Comparison of ENCODE assay signal across 22 mouse cellular contexts in the genomic region with DNA sequence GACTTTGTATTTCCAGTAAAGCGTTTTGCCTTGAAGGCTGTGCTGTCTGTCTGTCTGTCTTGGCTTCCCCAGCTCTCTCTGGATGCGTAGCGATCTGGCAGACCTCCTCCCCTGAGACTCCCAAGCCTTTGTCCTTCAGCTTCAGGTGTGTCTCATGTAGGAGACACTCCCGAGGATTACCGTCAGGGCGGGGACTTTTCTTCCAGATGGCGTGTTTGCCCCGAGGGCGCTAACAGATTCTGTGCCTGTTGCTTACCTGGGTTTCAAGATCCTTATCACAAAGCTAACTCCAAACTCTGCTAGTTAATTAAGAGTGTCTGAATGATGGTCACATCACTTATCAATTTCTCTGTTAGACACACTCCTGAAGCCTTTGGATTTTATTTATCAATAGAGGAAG. TPM values are rescaled to one million over a fixed set of nuclear protein-coding genes. Genes with fewer than 3 reads are reported as not detected.
DNase-seq lines count a peak whose midpoint lies in the region; ATAC-seq and TF ChIP-seq lines count a peak whose summit lies in the region.
"Had no signal": no experiment of that assay in that cellular context is flagged by ENCODE, and none has a peak within 500 bp of the region (broad histone marks: within the 10 kb centered on the region; RNA-seq: fewer than 3 reads in every experiment).

No protein-coding gene starts in this region.

- no peak overlapping the region for H3K4me3 ChIP-seq in ES-Bruce4 (ENCODE audit: low read depth, low read length)
- H3K4me3 ChIP-seq in embryonic facial prominence, embryonic 10.5 days, result no peak overlapping the region
- H3K4me3 ChIP-seq: embryonic facial prominence, embryonic 13.5 days; forebrain, embryonic 10.5 days; forebrain, embryonic 13.5 days; hindbrain, embryonic 12.5 days; hindbrain, embryonic 15.5 days had no signal

- peak; percentile 52 for DNase-seq in R1 (ENCODE audit: low read depth, low spot score)
- peak; percentile 22 for DNase-seq in embryonic facial prominence, embryonic 10.5 days (ENCODE audit: low spot score)
- no peak for DNase-seq in adrenal gland, adult 2 months
- DNase-seq in spleen, adult 18-20 months, result no peak
- DNase-seq: adrenal gland, postnatal 10 days; adrenal gland, postnatal 36 days; cerebellum, adult 18-20 months; cerebellum, adult 9-10 months; cerebellum, postnatal 14 days; gastrocnemius, postnatal 10 days; gastrocnemius, postnatal 36 days; heart, adult 11 months had no signal

- TF ChIP-seq CTCF in ES-Bruce4 (IDR thresholded peaks at IDR 0.05; ENCODE audit: low read depth, low read length), result no peak

- TF ChIP-seq POLR2A in ES-Bruce4 (IDR thresholded peaks at IDR 0.05; ENCODE audit: insufficient read depth, low read length), result no peak

- 78% methylated on average over 9 of the region's 9 CpGs for WGBS in embryonic facial prominence, embryonic 10.5 days

- no peaks in the 10 kb centered on the region for H3K9me3 ChIP-seq in ES-Bruce4 (replicated peaks; ENCODE audit: control insufficient read depth, insufficient read depth, low read length, poor library complexity, severe bottlenecking)
- H3K9me3 ChIP-seq in embryonic facial prominence, embryonic 10.5 days, result no peaks in the 10 kb centered on the region
- H3K9me3 ChIP-seq: embryonic facial prominence, embryonic 13.5 days; forebrain, embryonic 10.5 days; forebrain, embryonic 13.5 days; hindbrain, embryonic 12.5 days; hindbrain, embryonic 15.5 days had no signal

- H3K36me3 ChIP-seq in ES-Bruce4 (ENCODE audit: control insufficient read depth, insufficient read depth, low read length, poor library complexity, severe bottlenecking), result no peaks in the 10 kb centered on the region
- no peaks in the 10 kb centered on the region for H3K36me3 ChIP-seq in embryonic facial prominence, embryonic 10.5 days (replicated peaks)
- H3K36me3 ChIP-seq: embryonic facial prominence, embryonic 13.5 days; forebrain, embryonic 10.5 days; hindbrain, embryonic 12.5 days; hindbrain, embryonic 15.5 days had no signal

- no peak overlapping the region for H3K27ac ChIP-seq in ES-Bruce4 (ENCODE audit: insufficient read depth, low read length)
- H3K27ac ChIP-seq in embryonic facial prominence, embryonic 10.5 days (replicated peaks), result no peak overlapping the region
- H3K27ac ChIP-seq: embryonic facial prominence, embryonic 13.5 days; forebrain, embryonic 10.5 days; forebrain, embryonic 13.5 days; hindbrain, embryonic 12.5 days; hindbrain, embryonic 15.5 days had no signal

- H3K4me1 ChIP-seq in ES-Bruce4 (ENCODE audit: control insufficient read depth, insufficient read depth, low read length), result peaks cover 10% of the 10 kb centered on the region
- peaks cover 9% of the 10 kb centered on the region for H3K4me1 ChIP-seq in embryonic facial prominence, embryonic 10.5 days
- H3K4me1 ChIP-seq: forebrain, embryonic 13.5 days; hindbrain, embryonic 12.5 days; hindbrain, embryonic 15.5 days had no signal

- no peak overlapping the region for H3K9ac ChIP-seq in ES-Bruce4 (ENCODE audit: low read depth, poor library complexity, severe bottlenecking)
- H3K9ac ChIP-seq: embryonic facial prominence, embryonic 13.5 days; forebrain, embryonic 13.5 days; hindbrain, embryonic 12.5 days; hindbrain, embryonic 15.5 days had no signal

- no peaks in the 10 kb centered on the region for H3K27me3 ChIP-seq in ES-Bruce4 (ENCODE audit: control insufficient read depth, insufficient read depth, low read length, poor library complexity, severe bottlenecking)
- peaks cover 4% of the 10 kb centered on the region; the same call in 1 of the 2 replicates for H3K27me3 ChIP-seq in embryonic facial prominence, embryonic 10.5 days (replicated peaks; ENCODE audit: low read depth, poor library complexity, severe bottlenecking)
- H3K27me3 ChIP-seq: embryonic facial prominence, embryonic 13.5 days; forebrain, embryonic 13.5 days; hindbrain, embryonic 12.5 days; hindbrain, embryonic 15.5 days had no signal

- no peak for ATAC-seq in granulocyte monocyte progenitor cell, adult 5-6 weeks (replicated peaks; ENCODE audit: poor library complexity, severe bottlenecking)
- ATAC-seq: activated CD4-positive, CD25-positive, alpha-beta regulatory T cell, adult 4 months; forebrain, embryonic 13.5 days; forebrain, embryonic 16.5 days; intestine, postnatal 0 days had no signal

- TF ChIP-seq EP300 in ES-Bruce4 (IDR thresholded peaks at IDR 0.05; ENCODE audit: insufficient read depth, low read depth, low read length), result peak; percentile 96

RNA-seq across cellular contexts. Expression of a gene that starts 55.8 kb away (rescaled TPM):
- 23.3 and 28.4 TPM in 2 replicates for polyA plus RNA-seq in ES-Bruce4 (2011; ENCODE audit: insufficient read depth, insufficient read length, low read depth, missing spikeins)
- polyA plus RNA-seq in embryonic facial prominence, embryonic 10.5 days (2016; fragmentation: Nextera tagmentation; extraction: Ambion mirVana), result 39.8 and 39.9 TPM in 2 replicates
- 10 to 100 TPM; 31.4 to 41.5 TPM for total RNA-seq in adrenal gland, adult 2 months (2021)
- 17.4 and 18.7 TPM in 2 replicates for polyA plus RNA-seq in adrenal gland, adult 2 months (2012; rRNA removed)
- 12.1 and 14.4 TPM in 2 replicates for total RNA-seq in granulocyte monocyte progenitor cell, adult 5-6 weeks (2014; fragmentation: Nextera tagmentation)
- total RNA-seq in granulocyte monocyte progenitor cell, adult 5-6 weeks (2017), result 0.99 and 2.8 TPM in 2 replicates

Comparison
In these comparisons a context has a peak if more than half of its experiments do, and no peak if none do; other contexts are left out.
1. DNase-seq: peak in R1 (single experiment) and embryonic facial prominence, embryonic 10.5 days (single experiment); none in adrenal gland, adult 2 months (single experiment) and spleen, adult 18-20 months (0 of 2).